Mouse (Mus musculus) layer of hippocampus, adult 11-12 months (tissue): ENCODE data around the gene Rtl9.

Source experiments
- DNase-seq: peaks from one replicate; pipeline ENCODE4 v3.0.0; 2022; ENCODE audit warnings: low spot score

Rtl9 gene

GRCm38 (mm10) chrX:143099044-143099754 lies at the start of gene Rtl9:
Rtl9 (plus strand) TSS chrX:143099594.
- no peak for DNase-seq

GRCm38 (mm10) chrX:143051478-143051877 lies 47.9 kb upstream of the Rtl9 start:
- peak; percentile 50 for DNase-seq

- DNase-seq: no peak
Measured at GRCm38 (mm10) chrX:143051921-143052320, 47.5 kb upstream of the Rtl9 start.

- DNase-seq: peak; percentile 69
Measured at GRCm38 (mm10) chrX:143058829-143059228, 40.6 kb upstream of the Rtl9 start.

- no peak for DNase-seq
Measured at GRCm38 (mm10) chrX:143062641-143063355, 36.6 kb upstream of the Rtl9 start.

- no peak for DNase-seq
Measured at GRCm38 (mm10) chrX:143063780-143064179, 35.6 kb upstream of the Rtl9 start.

DNA sequence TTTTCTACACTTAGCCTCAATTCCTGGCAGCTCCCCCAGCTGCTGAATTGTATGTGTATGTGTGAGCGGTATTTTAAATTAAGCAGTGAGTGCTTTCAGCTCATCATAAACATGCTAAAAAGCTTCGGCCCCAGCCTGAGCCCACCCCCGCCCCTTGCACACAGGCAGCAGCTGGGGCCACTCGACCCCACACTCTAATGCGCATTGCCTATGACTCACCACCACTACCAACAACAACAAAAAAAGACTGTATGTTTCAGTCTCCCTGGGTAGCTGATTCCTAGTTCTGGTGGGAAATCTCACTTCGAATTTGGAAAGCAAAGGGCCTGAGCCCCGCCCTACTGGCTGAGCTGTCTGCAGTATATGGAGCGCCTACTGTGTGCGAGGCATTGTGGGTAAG lies 35.1 kb upstream of the Rtl9 start:
- no peak for DNase-seq

DNA sequence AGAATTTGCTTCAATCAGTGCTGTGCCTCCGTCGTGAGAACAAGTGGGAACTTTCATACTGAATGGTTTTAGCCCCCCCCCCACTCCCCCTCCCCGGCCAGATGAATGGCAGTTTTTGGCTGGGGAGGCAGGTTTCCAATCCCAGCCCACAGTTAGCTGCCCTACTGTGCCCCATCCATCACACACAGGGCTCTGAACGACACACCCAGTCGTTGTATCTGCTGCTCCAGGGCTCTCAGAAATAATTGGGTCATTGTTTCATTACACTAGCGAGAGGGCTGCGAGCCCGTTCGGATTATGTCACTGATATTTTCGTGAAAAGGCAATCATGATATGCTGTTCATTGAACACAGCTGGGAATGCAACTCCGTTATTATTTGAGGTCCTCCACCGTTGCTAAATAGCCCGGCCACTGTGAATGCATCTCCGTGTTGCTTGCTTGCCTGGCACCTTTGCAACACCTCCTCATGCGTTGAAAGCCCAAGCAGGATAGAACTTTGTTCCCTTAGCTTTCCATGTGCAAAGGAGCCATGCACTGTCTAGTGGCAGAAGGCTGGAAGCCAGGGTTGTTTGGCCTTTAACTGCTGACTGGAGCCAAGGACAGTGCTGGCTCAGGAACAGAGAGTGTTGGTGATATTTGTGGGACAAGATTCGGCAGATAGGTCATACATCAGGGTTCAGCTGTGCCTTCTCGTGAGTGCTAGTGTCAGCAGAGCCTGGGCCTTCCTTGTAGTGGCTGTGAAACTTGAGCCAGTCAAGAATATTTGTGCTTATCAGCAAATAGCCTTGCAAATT lies 32.9 kb upstream of the Rtl9 start:
- DNase-seq: no peak

DNA sequence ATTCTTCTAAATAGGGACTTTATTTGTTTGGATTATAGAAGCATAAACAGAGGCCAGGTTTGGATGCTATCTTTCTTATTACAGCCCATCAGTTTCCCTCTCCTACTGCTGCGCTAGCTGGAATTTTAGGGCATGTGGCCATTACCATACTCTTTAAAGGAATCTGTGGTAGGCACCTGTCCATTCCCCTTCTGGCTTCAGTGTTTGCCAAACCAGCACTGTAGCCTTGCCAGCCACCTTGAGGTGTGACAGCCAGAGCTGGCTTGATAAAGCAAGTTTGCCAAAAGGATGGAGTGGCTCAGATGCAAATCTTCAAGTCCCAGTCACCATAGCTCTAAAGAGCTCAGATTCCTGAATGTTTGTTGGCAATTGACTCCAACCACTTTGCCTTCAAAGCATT lies 32.3 kb upstream of the Rtl9 start:
- DNase-seq: no peak

DNA sequence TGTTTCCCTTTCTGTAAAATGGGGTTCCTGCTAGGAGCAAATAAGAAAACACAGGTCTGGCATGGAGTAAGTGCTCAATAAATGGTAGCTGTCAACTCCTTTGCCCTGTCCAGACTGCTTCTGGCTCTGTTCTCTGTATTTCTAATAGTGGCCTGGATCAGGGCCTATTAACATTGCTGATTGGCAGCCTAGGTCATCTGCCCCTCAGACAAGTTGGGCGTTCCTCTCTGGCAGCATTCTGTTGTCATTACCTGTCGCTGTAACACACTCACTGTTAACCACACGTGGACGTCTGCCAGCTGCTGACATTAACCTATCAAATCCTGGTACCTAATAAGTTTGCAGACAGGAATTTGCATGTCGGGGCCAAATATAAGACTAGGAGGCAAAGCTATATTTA lies 31.8 kb upstream of the Rtl9 start:
- no peak for DNase-seq

DNA sequence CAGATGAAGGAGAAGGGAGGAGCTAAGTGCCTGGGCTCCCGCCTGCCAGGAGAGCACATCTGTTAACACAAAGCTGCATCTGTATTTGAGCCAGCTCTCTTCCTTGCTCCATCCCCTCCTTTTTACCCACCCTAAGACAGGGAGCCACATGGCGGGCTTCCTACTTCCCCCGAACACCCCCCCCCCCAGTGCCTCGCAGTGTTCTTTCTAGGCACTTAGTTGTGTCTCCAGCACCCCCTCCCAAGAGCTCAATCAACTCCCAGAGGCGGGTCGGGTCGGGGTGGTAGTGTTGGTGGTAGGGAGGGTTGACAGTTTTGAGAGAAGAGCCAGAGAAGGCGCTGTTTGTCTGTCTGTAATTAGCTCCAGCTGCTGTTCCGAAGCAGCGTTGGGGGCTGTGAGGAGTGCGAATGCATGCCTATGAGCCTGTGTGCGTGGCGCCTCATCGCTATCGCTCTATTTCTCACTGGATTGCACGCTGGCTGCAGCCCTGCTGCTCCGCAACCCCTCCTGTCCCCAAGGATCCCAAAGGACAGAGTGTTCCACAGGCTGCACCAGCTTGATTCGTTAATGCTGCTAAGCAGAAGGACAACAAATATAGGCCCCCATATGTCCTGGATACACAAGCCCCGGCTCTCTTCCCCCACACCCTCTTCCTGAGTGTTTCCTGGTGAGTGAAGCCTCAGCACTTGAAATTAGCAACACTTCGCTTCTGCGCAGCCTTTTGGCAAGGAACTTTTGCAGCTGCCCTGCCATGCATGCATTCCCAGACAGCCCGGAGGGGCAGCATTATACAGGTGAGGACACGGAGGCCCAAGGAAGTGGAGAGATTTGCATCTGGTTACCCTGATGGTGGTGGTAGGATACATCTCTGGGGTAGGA lies 18.7 kb upstream of the Rtl9 start:
- no peak for DNase-seq

DNA sequence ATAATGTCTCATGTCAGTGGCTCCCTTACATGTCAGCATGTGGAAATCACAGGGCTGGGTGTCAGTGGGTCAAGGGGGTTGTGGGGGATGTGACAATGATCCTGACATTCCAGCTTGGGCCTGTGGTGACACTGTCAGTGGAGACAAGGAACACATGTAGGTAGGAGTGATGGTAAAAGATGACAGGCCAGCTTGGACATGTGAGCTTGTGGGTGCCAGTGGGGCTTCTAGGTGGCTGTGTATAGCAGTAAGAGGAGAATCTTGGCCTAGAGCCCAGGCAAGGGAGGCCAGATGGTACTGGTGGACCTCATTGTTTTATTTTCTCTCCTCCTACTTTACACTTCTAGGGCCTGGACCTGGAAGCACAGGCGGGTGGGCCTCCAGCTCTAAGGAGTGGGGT lies 16.7 kb upstream of the Rtl9 start:
- no peak for DNase-seq

GRCm38 (mm10) chrX:143088225-143088624 lies 11.2 kb upstream of the Rtl9 start:
- DNase-seq: no peak

GRCm38 (mm10) chrX:143090904-143091588 lies 8.3 kb upstream of the Rtl9 start:
- DNase-seq: no peak

- DNase-seq: no peak
Measured at GRCm38 (mm10) chrX:143097551-143097950, 1.8 kb upstream of the Rtl9 start.

GRCm38 (mm10) chrX:143103146-143103545 lies 3.8 kb downstream of the Rtl9 start:
- DNase-seq: no peak

DNA sequence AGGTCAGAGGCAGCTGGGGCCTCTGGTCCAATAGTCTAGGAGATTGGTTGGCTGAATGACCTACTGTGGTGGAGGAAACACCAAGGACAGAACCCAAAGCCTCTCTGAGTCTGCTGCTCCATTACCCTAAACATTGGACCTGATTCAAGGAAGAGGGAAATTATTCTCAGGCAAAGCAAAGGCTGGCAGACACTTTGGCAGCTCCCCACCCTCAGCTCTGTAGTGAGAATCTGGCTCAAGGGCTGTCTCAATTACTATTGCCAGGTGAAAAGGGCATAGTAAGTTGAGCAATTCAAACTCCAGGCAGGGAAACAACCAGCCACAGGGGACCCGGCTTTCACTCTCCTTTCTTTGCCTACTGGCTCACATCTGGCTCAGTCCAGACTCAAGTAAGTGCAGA lies 6.5 kb downstream of the Rtl9 start:
- no peak for DNase-seq

GRCm38 (mm10) chrX:143112546-143112945 lies 13.2 kb downstream of the Rtl9 start:
- DNase-seq: no peak
